Mouse (Mus musculus): ENCODE measurements around the gene Ccdc194. TPM values are rescaled to one million over a fixed set of nuclear protein-coding genes. Genes with fewer than 3 reads are reported as not detected.

The Ccdc194 gene
- total RNA-seq, 2 experiments from 2014 or later: not detected

DNA sequence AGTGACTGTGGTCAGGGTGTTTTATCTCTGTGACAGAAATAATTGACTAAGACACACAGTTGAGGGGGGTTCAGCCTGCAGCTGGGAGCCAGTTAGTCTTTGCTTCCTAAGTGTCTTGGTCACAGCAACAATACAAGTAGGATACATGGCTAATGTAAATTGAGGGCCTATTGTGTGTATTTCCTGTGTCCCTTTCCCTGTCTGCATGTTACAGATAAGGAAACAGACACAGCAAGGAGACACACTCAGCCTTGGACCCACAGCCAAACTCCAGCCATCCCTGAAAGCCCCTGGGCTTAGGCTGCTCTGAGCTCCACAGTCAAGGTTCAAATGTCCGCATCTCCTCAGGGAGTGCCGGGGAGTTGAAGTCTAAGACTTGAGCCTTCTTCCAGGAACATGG is 29.1 kb upstream of the Ccdc194 start:
- DNase-seq (ENCODE audit: low spot score in 2 of 2): no peak

DNA sequence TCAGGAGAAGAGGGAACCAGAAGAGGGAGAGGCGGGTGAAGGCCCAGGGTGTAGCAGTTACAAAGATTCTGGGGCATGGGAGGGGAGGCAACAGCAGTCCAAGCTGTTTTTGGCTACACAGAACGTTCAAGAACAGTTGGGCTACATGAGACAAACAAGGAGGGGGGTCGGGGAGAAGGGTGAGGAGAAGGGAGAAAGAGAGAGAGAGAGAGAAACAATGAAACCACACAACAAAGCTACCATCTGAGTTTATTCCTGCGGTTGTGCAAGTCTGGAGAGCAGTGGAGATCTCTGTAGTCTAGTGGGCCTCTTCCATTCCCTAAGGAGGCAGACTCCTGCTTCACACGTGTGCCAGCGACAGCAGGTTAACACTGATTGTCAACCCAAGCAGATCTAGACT is 28.5 kb upstream of the Ccdc194 start:
- no peak for DNase-seq (ENCODE audit: low spot score in 2 of 2)

DNA sequence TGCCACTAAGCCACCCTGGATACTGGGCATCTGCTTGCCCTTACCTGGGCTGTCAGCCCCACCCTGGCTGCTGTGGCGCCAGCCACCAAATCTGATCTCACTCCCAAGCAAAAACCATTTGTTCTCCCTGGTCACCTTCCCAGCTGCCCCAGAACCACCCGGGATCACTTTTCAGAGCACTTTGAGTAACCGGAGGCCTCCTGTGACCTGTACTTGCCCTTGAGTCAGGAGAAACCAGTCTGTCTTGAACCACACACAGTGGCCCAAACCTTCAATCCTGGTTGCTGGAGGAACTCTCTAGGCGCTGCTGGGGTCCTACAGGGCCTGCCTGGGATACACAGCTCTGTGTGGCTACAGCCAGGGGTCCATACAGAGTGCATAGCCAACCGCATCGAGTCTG is 27.3 kb upstream of the Ccdc194 start:
- DNase-seq (ENCODE audit: low spot score in 2 of 2): no peak

DNA sequence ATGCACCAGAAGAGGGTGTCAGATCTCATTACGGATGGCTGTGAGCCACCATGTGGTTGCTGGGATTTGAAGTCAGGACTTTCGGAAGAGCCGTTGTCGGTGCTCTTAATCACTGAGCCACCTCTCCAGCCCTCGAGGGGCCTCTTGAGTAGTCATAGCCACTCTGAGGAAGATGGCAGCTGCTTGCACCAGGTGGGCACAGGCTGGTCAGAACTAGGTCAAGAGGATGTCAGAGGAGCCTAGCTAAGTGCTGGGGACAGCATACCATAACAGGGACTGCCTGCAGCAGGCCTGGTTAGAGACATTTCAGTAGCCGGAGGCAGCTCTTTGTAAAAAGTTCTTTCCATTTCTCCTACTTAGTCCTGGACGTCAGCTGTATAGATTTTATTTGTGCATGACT is 25.2 kb upstream of the Ccdc194 start:
- no peak for DNase-seq (ENCODE audit: low spot score in 2 of 2)

DNA sequence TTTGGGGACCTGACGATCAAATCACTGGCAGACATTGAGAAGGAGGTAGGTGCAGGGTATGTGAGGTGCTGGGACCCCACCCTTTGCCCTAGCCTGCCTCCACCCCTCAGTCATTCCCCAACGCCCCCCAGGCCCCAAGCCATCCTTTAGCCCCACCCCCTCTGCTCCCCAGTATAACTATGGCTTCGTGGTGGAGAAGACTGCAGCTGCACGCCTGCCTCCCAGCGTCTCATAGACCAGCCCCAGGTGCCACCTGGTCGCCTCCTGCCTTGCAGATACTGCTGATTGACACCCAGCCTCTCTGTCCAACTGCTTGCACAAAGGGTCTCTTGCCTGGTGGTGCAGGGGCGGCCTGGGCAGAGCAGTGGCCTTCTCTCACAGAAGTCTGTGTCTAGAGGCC is 22.1 kb upstream of the Ccdc194 start:
- no peak for DNase-seq (ENCODE audit: low spot score in 2 of 2)

DNA sequence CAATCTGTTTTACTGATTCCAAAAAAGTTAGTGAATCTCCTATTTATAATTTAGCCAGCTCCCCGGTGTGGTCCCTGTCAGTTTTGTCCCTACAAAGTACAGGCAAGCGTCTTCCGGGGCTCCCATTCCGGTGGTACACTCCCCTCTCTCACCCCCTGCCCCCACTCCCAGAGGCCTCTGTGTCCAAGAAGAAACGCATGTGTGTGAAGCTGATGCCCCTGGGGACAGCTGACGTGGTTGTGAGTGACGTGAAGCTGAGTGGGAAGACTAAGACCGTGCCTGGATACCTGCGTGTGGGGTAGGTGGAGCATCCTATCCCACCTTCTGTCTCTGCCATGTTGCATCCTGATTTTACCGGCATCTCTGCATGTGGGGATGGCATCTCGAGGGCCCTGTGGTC is 19.5 kb upstream of the Ccdc194 start:
- no peak for DNase-seq (ENCODE audit: low spot score in 2 of 2)

DNA sequence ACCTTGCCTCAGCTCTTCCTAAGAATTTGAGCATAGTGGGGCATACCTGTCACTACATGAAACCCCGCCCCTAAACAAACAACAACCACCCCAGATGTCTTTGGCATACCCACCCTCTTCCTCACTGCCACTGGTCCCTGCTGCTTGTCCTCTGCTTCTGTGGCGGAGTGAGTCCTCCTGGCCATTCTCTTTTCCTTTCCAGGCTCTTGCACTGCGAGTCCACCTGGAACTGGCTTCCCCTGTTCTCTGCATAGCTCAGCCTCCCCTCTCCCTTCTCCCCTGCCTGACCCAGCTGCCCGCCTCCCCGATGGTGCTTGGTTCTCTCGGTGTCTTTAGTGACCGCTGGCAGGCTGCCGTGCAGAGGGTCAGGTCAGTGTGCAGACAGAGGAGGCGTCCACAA is 18.2 kb upstream of the Ccdc194 start:
- DNase-seq (ENCODE audit: low spot score in 2 of 2): no peak

DNA sequence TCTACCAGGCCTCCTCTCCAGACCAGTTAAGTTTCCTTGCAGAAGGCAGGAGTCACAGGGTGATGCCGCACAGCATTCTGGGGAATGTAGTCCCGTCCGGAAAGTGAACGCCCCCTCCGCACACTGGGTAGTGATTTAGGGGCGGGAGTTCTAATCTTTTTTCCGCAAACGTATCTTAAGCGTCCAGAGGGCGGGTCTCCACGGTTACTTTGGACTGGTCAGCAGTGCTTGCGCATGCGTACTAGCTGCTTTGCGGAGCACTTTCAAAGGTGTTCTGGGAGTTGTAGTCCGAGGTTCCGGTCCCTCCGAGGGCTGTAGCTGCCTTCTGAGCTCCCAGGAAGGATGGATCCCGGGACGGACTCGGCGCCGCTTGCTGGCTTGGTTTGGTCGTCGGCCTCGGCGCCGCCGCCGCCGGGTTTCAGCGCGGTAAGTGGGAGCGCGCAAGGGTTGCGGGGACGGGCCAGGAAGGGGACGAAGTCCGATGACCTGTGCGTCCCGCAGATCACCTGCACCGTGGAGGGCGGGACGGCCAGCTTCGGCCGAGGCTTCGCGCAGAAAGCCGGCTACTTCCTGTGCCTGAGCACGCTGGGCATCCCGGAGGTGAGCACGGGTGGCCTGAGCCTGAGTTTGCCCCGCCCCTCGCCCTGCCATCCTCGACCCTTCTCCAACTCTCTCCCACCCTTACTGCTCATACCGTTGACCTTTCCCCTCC is 17.3 kb upstream of the Ccdc194 start, which contains the start of gene Mvb12a:
Gene Mvb12a, plus strand, starts transcription at position 291 of the 712 bp plus-strand sequence.
- DNase-seq (ENCODE audit: low spot score in 2 of 2): peak; percentile 97 to 99

DNA sequence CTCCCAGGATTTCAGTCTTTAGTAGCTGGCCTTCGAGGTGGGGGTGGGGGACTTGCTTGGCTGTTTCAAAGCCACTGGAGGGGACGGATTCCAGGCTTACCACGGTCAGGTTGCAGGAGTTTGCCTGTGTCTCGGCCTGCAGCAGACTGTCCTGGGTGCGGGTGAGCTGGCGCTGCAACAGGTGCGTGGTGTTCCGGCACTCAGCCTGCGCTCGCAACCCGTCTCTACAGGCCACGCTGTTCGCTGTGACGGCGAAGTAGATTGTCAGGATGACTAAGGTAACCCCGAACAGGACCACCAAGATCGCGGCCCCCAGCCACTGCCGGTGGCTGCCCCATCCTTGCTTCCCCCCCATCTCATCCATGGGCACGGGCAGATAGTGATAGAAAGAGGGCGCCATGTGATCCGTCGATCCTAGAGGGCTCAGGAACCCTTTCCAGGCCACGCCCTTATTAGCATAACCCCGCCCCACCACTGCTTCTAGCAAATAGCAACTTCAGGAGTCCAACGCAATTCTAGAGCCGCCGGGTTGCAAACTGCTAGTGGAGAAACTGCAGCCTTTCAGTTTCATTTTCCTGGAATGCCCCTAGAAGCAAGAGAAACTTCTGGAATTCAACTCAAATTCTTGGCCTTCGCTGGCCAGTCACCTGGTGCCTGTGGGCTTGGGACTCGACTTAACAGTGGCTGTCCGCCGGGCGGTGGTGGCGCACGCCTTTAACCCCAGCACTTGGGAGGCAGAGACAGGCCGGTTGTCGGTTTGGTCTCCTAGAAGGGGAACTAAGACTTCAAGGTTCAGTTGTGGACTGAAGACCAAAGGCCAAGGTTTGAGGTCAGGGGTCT is 11.7 kb upstream of the Ccdc194 start, which contains the start of gene Bst2:
Gene Bst2, minus strand, starts transcription at position 429 of the 840 bp plus-strand sequence.
- peak in 1 of 2 experiments; percentile 46 for DNase-seq (ENCODE audit: low spot score in 2 of 2)

DNA sequence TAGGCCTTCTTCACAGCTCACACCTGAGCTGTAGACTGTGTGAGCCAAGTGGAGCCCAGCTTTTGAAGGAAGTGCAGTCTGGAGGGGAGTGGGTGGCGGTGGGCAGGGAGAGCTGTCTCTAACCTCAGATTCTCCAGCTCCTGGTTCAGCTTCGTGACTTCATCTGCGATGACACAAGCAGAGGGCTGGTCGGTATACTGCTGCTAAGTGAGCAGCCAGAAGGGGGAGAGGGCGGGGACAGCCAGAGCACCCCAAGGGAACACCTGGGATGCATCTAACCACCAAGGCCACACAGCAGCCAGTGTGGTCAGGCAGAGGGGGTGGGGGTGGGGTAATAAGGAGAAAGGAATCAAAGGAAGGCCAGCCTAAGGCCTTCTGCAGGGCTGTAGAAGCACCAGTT is 10.2 kb upstream of the Ccdc194 start:
- peak in 1 of 2 experiments; percentile 18 for DNase-seq (ENCODE audit: low spot score in 2 of 2)

DNA sequence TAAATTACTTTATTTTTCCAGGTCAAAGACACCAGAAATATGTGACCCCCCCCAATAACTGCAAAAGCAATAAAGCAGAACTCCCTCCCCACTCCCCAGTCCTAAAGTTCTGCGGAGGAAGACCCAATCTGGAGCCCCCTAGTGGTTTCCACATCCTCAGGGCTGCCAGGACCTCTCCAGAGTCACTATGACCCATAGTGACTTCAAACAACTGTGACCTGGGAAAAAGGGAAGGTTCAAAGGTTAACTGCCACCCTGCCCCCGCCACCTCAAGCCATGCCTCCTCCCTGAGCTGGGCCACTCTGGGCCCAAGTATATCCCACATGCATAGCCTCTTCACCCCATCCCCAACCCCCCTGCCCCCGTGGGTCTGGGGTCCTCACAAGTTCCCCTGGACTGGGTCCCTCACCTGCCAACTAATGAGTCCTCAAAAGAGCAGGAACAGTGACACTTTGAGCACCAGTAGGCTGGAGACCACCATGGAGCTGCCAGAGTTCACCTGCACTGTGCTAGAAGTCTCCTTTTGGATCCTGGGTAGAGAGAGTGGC is 8.8 kb upstream of the Ccdc194 start:
- DNase-seq (ENCODE audit: low spot score in 2 of 2): no peak

DNA sequence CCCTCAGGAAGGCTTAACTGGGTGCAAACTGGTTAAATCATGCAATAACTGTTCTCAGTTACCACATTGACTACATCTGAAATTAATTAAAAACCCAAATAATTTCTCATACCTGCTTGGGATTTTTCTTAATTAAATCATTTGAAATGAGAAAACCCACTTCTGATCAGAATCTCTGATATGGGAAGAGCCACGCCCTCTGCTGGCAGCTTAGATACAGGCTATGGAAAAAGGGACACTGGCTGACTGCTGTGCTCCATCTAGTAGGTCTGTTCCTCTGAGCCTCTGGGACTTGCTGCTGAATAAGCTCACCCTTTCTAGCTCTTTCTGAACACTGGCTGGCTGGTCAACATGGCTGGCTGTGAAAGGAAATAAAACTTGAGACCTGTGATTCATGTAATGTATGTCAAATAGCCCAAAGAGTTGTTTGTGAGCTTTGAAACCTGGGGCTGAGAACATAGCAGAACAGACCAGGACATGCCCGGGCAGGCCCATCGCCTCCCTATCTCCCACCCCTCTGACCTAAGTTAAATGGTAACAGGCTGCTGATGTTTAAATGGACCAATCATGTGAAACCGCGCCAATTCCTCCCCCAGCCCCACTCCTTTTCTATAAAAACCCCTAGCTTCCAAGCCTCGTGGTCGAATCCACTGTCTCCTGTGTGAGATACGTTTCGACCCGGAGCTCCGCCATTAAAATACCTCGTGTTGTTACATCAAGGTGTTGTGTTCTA is 5.4 kb upstream of the Ccdc194 start:
- peak in 1 of 2 experiments; percentile 68 for DNase-seq (ENCODE audit: low spot score in 2 of 2)

DNA sequence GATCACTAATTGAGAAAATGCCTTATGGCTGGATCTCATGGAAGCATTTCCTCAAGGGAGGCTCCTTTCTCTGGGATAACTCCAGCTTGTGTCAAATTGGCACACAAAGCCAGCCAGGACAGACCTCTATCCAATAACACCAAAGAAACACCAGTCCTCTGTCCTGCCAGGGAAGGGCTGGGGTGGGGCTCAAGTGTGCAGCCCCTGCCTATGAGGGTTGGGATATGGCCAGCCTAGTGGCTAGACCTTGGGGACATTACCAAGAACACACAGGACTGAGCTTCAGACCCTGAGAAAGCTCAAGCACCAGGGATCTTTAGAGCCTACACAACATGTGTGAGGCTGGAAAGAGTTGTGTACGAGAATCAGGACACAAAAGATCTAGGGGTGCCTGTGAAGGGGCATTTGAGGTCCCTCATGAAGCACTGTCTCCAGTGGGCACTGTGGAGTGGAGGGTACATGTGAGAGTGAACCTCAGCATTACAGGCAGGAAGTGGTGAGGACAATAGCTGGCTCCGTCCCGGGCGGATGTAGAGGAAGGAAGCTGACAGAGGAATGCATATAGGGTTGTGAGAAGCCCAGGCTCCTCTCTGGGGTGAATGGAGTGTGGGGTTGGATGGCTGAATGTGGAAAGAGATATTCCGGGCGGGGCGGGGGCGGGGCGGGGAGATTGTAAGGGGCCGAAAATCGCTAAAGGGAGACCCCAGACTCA is 3.0 kb upstream of the Ccdc194 start:
- DNase-seq (ENCODE audit: low spot score in 2 of 2): no peak

DNA sequence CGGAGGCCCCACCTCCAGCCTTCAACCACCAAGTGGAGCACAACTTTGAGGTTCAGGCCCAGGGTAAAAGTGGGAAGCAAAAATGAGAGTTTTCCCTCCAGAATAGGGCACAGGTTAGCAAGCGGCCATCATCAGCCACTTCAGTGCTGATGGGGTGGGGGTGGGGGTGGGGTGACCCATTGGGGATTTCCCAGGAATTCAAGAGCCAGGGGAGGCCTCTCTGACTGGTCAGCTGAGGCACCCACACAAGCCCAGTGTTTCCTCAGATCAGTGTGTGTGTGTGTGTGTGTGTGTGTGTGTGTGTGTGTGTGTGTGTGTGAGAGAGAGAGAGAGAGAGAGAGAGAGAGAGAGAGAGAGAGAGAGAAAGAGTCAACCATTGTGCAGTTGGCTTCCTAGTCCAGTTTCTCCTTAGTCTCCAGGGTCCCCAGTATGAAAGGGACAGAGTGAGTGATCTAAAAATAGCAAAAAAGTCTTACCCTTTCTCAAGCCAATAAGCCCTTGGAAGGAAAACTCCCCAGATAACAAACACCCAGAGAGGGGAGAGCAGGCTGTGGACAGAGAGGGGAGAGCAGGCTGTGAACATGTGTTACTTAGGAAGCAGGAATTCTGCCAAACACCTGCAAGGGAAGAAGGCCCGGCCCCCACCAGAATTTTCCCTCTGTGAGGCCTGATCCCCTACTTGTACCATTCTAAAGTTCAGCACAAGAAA is 1.8 kb upstream of the Ccdc194 start:
- no peak for DNase-seq (ENCODE audit: low spot score in 2 of 2)

DNA sequence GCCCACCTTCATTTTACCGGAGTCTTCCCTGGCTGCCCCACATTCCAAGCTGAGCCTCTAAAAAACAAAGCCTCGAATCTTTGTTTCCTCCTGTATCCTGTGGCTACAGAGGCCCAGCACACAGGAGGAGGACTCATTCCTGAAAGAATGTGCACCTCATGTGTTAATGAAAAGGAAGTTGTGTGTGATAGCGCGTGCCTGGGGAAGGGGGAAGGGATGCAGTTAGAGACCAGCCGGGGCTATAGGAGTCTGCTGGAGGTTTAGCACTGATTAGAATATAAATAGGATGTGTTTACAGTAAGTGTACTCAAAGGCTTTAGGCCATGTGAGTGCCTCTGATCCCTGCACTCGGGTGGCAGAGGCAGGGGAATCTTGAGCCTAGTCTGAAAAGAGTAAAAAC is 761 bp upstream of the Ccdc194 start:
- no peak for DNase-seq (ENCODE audit: low spot score in 2 of 2)

DNA sequence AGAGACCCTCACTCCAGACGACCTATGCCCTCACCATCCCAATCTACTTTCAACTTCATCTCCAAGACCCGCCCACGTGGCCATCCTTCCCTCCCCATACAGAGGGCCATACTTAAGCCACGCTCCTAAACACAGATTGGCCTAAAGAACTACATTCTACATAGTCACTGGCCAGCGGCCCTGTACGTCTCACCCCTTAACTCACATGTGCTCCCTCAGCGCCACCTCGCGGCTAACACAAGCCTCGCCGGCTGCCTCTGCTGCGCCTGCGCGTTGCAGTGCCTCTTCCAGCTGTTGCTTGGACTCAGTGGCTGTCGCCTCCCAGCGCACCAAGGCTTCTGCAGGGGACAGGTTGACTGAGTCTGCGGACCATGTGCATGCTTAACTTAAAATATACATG is 3.9 kb downstream of the Ccdc194 start:
- peak; percentile 80 to 89 for DNase-seq (ENCODE audit: low spot score in 2 of 2)

DNA sequence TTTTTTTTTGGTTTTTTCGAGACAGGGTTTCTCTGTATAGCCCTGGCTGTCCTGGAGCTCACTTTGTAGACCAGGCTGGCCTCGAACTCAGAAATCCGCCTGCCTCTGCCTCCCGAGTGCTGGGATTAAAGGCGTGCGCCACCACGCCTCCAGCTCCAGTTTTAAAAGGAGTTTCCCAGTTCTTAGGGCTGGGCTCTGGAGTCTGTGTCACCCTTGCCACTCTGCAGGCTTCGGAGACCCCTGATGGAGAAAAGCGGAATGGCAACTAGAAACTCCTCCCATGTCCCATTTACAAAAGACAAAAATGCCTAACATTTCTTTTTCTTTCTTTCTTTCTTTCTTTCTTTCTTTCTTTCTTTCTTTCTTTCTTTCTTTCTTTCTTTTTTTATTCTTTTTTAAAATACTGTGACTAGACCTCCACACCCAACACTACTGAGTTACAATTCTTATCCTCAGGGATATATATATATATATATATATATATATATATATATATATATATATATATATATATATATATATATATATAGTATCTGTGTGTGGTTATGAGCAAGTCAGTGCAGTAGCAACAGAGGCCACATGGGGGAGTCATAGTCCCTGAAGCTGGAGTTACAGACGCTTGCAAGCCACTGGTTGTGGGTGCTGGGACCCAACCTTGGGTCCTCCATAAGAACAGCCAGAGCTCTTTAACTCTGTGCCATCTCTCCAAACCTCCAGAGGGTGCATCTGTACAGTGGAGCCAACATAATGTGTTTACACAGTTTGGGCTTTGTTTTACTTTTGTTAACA is 6.3 kb downstream of the Ccdc194 start:
- peak in 1 of 2 experiments; percentile 65 for DNase-seq (ENCODE audit: low spot score in 2 of 2)

DNA sequence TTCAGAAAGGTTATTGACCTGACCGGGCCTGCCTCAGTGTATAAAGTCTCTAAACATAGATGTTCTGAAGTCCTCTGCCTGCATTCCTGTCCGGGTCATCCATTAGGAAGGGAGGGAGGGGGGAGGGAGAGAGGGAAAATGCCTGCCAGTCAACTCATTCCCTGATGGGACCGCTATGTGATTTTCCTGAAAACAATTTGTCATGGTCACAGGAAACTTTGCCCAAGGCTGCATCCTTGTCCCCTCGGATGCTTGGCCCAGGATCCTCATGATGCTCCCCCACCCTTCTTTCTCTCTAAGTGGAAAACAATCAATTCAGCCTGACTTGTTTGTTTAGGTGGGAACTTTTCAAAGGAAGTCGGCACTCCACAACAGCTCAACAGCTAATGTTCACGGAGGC is 8.7 kb downstream of the Ccdc194 start:
- no peak for DNase-seq (ENCODE audit: low spot score in 2 of 2)

DNA sequence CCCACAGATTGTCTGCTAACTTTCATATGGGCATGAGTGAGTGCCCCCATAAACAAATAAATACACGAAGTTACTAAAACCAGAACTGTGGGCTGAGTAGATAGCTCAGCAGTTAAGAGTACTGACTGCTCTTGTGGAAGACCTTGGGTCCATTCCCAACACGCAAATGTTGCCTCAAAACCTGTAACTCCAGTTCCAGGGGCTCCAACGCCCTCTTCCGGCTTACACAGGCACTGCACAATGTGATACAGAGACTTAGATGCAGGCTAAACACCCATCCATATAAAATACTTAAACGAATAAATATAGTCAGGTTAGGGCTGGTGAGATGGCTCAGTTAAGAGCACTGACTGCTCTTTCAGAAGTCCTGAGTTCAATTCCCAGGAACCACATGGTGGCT is 10.5 kb downstream of the Ccdc194 start:
- no peak for DNase-seq (ENCODE audit: low spot score in 2 of 2)

All from layer of hippocampus, adult 18-20 months (tissue).